In the genomic region with DNA sequence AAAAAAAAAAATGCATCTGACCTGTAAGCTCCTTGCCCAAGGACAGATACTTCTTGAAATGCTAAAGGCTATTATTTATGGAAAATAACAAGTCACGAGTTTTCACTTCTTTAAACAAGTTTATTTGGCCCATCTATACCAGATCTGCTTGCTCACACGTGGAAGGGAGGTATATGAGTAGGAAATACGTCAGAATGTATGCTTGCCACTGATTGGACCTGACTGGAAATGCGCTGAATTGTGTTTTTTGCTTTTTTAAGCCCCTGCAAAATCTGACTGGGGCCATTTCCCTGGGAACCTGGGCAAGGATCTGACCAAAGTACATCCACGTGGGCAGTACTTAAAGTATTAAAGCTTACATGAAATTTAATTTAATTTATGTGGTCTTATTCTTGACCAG, we compare ENCODE assay signal across 9 mouse cellular contexts. TPM values are rescaled to one million over a fixed set of nuclear protein-coding genes. Genes with fewer than 3 reads are reported as not detected.
A peak's percentile ranks its signal among the peaks of the same experiment; 100 is the strongest.
DNase-seq lines count a peak whose midpoint lies in the region; ATAC-seq and TF ChIP-seq lines count a peak whose summit lies in the region.
"Had no signal": no experiment of that assay in that cellular context is flagged by ENCODE, and none has a peak within 500 bp of the region (broad histone marks: within the 10 kb centered on the region; RNA-seq: fewer than 3 reads in every experiment).

No protein-coding gene starts in this region.

- H3K27ac ChIP-seq in heart, embryonic 15.5 days = peak overlapping the region; percentile 85; the same call in 1 of the 2 replicates
- peak overlapping the region; percentile 61 for H3K27ac ChIP-seq in MEL (ENCODE audit: control insufficient read depth, low read depth, low read length)
- no peak overlapping the region for H3K27ac ChIP-seq in forebrain, embryonic 16.5 days (ENCODE audit: low read length)
- H3K27ac ChIP-seq in liver, postnatal 0 days (ENCODE audit: low read depth) = peak overlapping the region; percentile 53; the same call in 1 of the 2 replicates

- H3K9me3 ChIP-seq in heart, embryonic 15.5 days (replicated peaks) = no peaks in the 10 kb centered on the region
- no peaks in the 10 kb centered on the region for H3K9me3 ChIP-seq in MEL (replicated peaks; ENCODE audit: insufficient read depth, low read length)
- no peaks in the 10 kb centered on the region for H3K9me3 ChIP-seq in forebrain, embryonic 16.5 days (ENCODE audit: control insufficient read depth, low read length)
- no peaks in the 10 kb centered on the region for H3K9me3 ChIP-seq in liver, postnatal 0 days (ENCODE audit: low read length)

- ATAC-seq in heart, embryonic 15.5 days (replicated peaks; ENCODE audit: insufficient number of reproducible peaks, insufficient read depth, low FRiP score, low read depth) = no peak
- ATAC-seq in forebrain, embryonic 16.5 days = no peak
- ATAC-seq in liver, postnatal 0 days = no peak

- no peaks in the 10 kb centered on the region for H3K27me3 ChIP-seq in heart, embryonic 15.5 days
- H3K27me3 ChIP-seq in MEL (ENCODE audit: control insufficient read depth in 1 of 2, insufficient read depth in 2 of 2, low read length in 2 of 2) = no peaks in the 10 kb centered on the region
- H3K27me3 ChIP-seq in forebrain, embryonic 16.5 days (replicated peaks; ENCODE audit: control insufficient read depth, insufficient read depth, low read length) = no peaks in the 10 kb centered on the region
- no peaks in the 10 kb centered on the region for H3K27me3 ChIP-seq in liver, postnatal 0 days (ENCODE audit: insufficient read depth, low read length)

- H3K4me1 ChIP-seq in heart, embryonic 15.5 days (replicated peaks) = peaks cover 13% of the 10 kb centered on the region
- peaks cover 2 to 5% of the 10 kb centered on the region in 2 experiments for H3K4me1 ChIP-seq in MEL (ENCODE audit: control insufficient read depth in 1 of 2, insufficient read depth in 2 of 2, low read length in 2 of 2)
- H3K4me1 ChIP-seq in forebrain, embryonic 16.5 days (replicated peaks; ENCODE audit: control insufficient read depth, insufficient read depth, low read length) = peaks cover 11% of the 10 kb centered on the region
- peaks cover 11% of the 10 kb centered on the region for H3K4me1 ChIP-seq in liver, postnatal 0 days (ENCODE audit: insufficient read depth)

- TF ChIP-seq POLR2A in MEL (IDR thresholded peaks at IDR 0.05; ENCODE audit: control insufficient read depth in 1 of 2, insufficient read depth in 1 of 2, low read depth in 1 of 2, low read length in 2 of 2, poor library complexity in 1 of 2) = peak in 1 of 2 experiments; percentile 48; a peak in 1 of 4 replicates

- DNase-seq in heart, postnatal 4 days = no peak
- peak; percentile 88 for DNase-seq in MEL (ENCODE audit: low read depth, low spot score)
- no peak for DNase-seq in liver, postnatal 0 days
- no peak for DNase-seq in cerebellum, postnatal 36 days
- DNase-seq in thymus, postnatal 4 days = no peak
- DNase-seq in left cerebral cortex, postnatal 36 days (ENCODE audit: low spot score in 2 of 2) = no peak

- H3K79me2 ChIP-seq in MEL (ENCODE audit: control insufficient read depth, insufficient read depth, low read length, poor library complexity) = peaks cover 3% of the 10 kb centered on the region; the same call in 1 of the 2 replicates

- H3K36me3 ChIP-seq in heart, embryonic 15.5 days = no peaks in the 10 kb centered on the region
- peaks cover 0 to 11% of the 10 kb centered on the region in 2 experiments; a peak in 2 of 4 replicates for H3K36me3 ChIP-seq in MEL (ENCODE audit: control insufficient read depth in 1 of 2, insufficient read depth in 2 of 2, low read length in 2 of 2)
- no peaks in the 10 kb centered on the region for H3K36me3 ChIP-seq in forebrain, embryonic 16.5 days (ENCODE audit: control insufficient read depth, insufficient read depth)
- H3K36me3 ChIP-seq in liver, postnatal 0 days (replicated peaks; ENCODE audit: insufficient read depth, low read length) = peaks cover 8% of the 10 kb centered on the region; the same call in 1 of the 2 replicates

- TF ChIP-seq EP300 in MEL (IDR thresholded peaks at IDR 0.05; ENCODE audit: low read depth in 1 of 2, low read length in 2 of 2) = no peak
- TF ChIP-seq EP300 in liver, postnatal 0 days (IDR thresholded peaks at IDR 0.05; ENCODE audit: low read depth) = no peak

- 52% methylated on average over 5 of the region's 5 CpGs for WGBS in heart, embryonic 15.5 days
- WGBS in forebrain, embryonic 16.5 days = 54% methylated on average over 5 of the region's 5 CpGs
- 53% methylated on average over 5 of the region's 5 CpGs for WGBS in liver, postnatal 0 days (ENCODE audit: insufficient replicate concordance)

- H3K4me2 ChIP-seq in heart, embryonic 15.5 days = peak overlapping the region; percentile 88
- peak overlapping the region; percentile 87 for H3K4me2 ChIP-seq in forebrain, embryonic 16.5 days (ENCODE audit: low read length)
- H3K4me2 ChIP-seq in liver, postnatal 0 days (ENCODE audit: low read depth, low read length) = peak overlapping the region; percentile 88

- no peak for TF ChIP-seq RAD21 in MEL (IDR thresholded peaks at IDR 0.05; ENCODE audit: low read depth, low read length)

- H3K9ac ChIP-seq in heart, embryonic 15.5 days = peak overlapping the region; percentile 56
- peak overlapping the region; percentile 68 for H3K9ac ChIP-seq in MEL (ENCODE audit: control insufficient read depth, low read depth, low read length, poor library complexity, severe bottlenecking)
- H3K9ac ChIP-seq in forebrain, embryonic 16.5 days (replicated peaks; ENCODE audit: low read depth, low read length) = no peak overlapping the region
- H3K9ac ChIP-seq in liver, postnatal 0 days (replicated peaks) = no peak overlapping the region

- intact Hi-C loops in left cerebral cortex, postnatal 36 days (cut with DNase I) = loop anchor here (5.0 kb wide), 1 partner anchor 33 kb away; a partner anchor contains a TSS

- H3K4me3 ChIP-seq in heart, embryonic 15.5 days = peak overlapping the region; percentile 83
- peak overlapping the region; percentile 65 to 80 for H3K4me3 ChIP-seq in MEL (ENCODE audit: control insufficient read depth in 1 of 2, insufficient read depth in 1 of 2, low read depth in 2 of 2, low read length in 2 of 2)
- peak overlapping the region; percentile 51 for H3K4me3 ChIP-seq in forebrain, embryonic 16.5 days (replicated peaks; ENCODE audit: low read length)
- peak overlapping the region; percentile 89; the same call in 1 of the 2 replicates for H3K4me3 ChIP-seq in liver, postnatal 0 days (ENCODE audit: low read depth, low read length)

- TF ChIP-seq CTCF in MEL (IDR thresholded peaks at IDR 0.05 in 2 of 3, conservative IDR thresholded peaks at IDR 0.05 in 1 of 3; ENCODE audit: control insufficient read depth in 1 of 3, insufficient read depth in 1 of 3, low read depth in 2 of 3, low read length in 3 of 3, poor library complexity in 1 of 3, severe bottlenecking in 1 of 3) = no peak
- no peak for TF ChIP-seq CTCF in liver, postnatal 0 days (IDR thresholded peaks at IDR 0.05; ENCODE audit: low read depth)

TF ChIP-seq in MEL, 35 proteins besides CTCF, POLR2A, EP300 and RAD21 (continues in another document):
- TF ChIP-seq CHD2 (IDR thresholded peaks at IDR 0.05; ENCODE audit: low read length) = no peak
- TF ChIP-seq MXI1 (IDR thresholded peaks at IDR 0.05; ENCODE audit: low read depth, low read length) = peak; percentile 85
- 0 out of 2 replicates have a peak, but pooled peaks have one; percentile 16 for TF ChIP-seq GATA1 (IDR thresholded peaks at IDR 0.05; ENCODE audit: low read depth, low read length)
- peak; percentile 94 for TF ChIP-seq MAX (IDR thresholded peaks at IDR 0.05; ENCODE audit: low read length)
- peak; percentile 67 for TF ChIP-seq NELFE (IDR thresholded peaks at IDR 0.05; ENCODE audit: low read depth, low read length)
- peak; percentile 74 for TF ChIP-seq ZNF384 (IDR thresholded peaks at IDR 0.05; ENCODE audit: low read depth, low read length)

RNA-seq across cellular contexts. Expression of a gene that starts 0.8 kb away (rescaled TPM):
- 5.8 and 6.2 TPM in 2 replicates for polyA plus RNA-seq in heart, embryonic 15.5 days (2015; fragmentation: Nextera tagmentation; extraction: Ambion mirVana)
- 1 to 10 TPM; 5.2 to 6.5 TPM for total RNA-seq in heart, postnatal 4 days (2021)
- 22.5 and 25.9 TPM in 2 replicates for total RNA-seq in MEL (2012; rRNA removed)
- 10 to 100 TPM in 1 of 2 experiments, 1 to 10 TPM in 1; 6.8 to 77.1 TPM for polyA plus RNA-seq in MEL (2012; ENCODE audit: insufficient read depth in 1 of 2, insufficient read length in 2 of 2, low read depth in 1 of 2, low replicate concordance in 2 of 2, missing spikeins in 1 of 2)
- polyA plus RNA-seq in forebrain, embryonic 16.5 days (2015; fragmentation: Nextera tagmentation; extraction: Ambion mirVana) = 7.8 and 10.1 TPM in 2 replicates
- 12.2 and 14.6 TPM in 2 replicates for polyA plus RNA-seq in liver, postnatal 0 days (2015; fragmentation: Nextera tagmentation; extraction: Ambion mirVana)
- total RNA-seq in left cerebral cortex, postnatal 36 days (2021) = 10 to 100 TPM; 45.3 to 50.6 TPM

RNA-seq across cellular contexts. Expression of a gene that starts 14.3 kb away (rescaled TPM):
- 11.7 and 14.9 TPM in 2 replicates for polyA plus RNA-seq in heart, embryonic 15.5 days (2015; fragmentation: Nextera tagmentation; extraction: Ambion mirVana)
- total RNA-seq in heart, postnatal 4 days (2021) = 10 to 100 TPM; 13.7 to 14.6 TPM
- total RNA-seq in MEL (2012; rRNA removed) = 0.27 TPM in 1 of 2 replicates, not detected in the other
- under 1 TPM in 1 of 2 experiments, not detected in 1; 0.07 TPM for polyA plus RNA-seq in MEL (2012; ENCODE audit: insufficient read depth in 1 of 2, insufficient read length in 2 of 2, low read depth in 1 of 2, low replicate concordance in 2 of 2, missing spikeins in 1 of 2)
- polyA plus RNA-seq in forebrain, embryonic 16.5 days (2015; fragmentation: Nextera tagmentation; extraction: Ambion mirVana) = 4.1 and 5.1 TPM in 2 replicates
- polyA plus RNA-seq in liver, postnatal 0 days (2015; fragmentation: Nextera tagmentation; extraction: Ambion mirVana) = 14.6 and 19.2 TPM in 2 replicates
- 10 to 100 TPM; 54.4 to 54.6 TPM for total RNA-seq in left cerebral cortex, postnatal 36 days (2021)

RNA-seq across cellular contexts. Expression of a gene that starts 31.4 kb away (rescaled TPM):
- polyA plus RNA-seq in heart, embryonic 15.5 days (2015; fragmentation: Nextera tagmentation; extraction: Ambion mirVana) = 17.3 and 25.2 TPM in 2 replicates
- total RNA-seq in heart, postnatal 4 days (2021) = 10 to 100 TPM; 24.7 to 25.2 TPM
- total RNA-seq in MEL (2012; rRNA removed) = 65.3 and 72.3 TPM in 2 replicates
- 10 to 100 TPM in 1 of 2 experiments, not detected in 1; 50.0 TPM for polyA plus RNA-seq in MEL (2012; ENCODE audit: insufficient read depth in 1 of 2, insufficient read length in 2 of 2, low read depth in 1 of 2, low replicate concordance in 2 of 2, missing spikeins in 1 of 2)
- 60.2 and 61.9 TPM in 2 replicates for polyA plus RNA-seq in forebrain, embryonic 16.5 days (2015; fragmentation: Nextera tagmentation; extraction: Ambion mirVana)
- 20.0 and 21.2 TPM in 2 replicates for polyA plus RNA-seq in liver, postnatal 0 days (2015; fragmentation: Nextera tagmentation; extraction: Ambion mirVana)
- 10 to 100 TPM; 39.5 to 40.5 TPM for total RNA-seq in left cerebral cortex, postnatal 36 days (2021)

RNA-seq across cellular contexts. Expression of a gene that starts 32.3 kb away (rescaled TPM):
- polyA plus RNA-seq in heart, embryonic 15.5 days (2015; fragmentation: Nextera tagmentation; extraction: Ambion mirVana) = 6.2 and 7.0 TPM in 2 replicates
- total RNA-seq in heart, postnatal 4 days (2021) = 1 to 10 TPM; 2.9 to 3.3 TPM
- total RNA-seq in MEL (2012; rRNA removed) = 0.23 and 0.39 TPM in 2 replicates
- polyA plus RNA-seq in MEL (2012; ENCODE audit: insufficient read depth in 1 of 2, insufficient read length in 2 of 2, low read depth in 1 of 2, low replicate concordance in 2 of 2, missing spikeins in 1 of 2) = not detected
- polyA plus RNA-seq in forebrain, embryonic 16.5 days (2015; fragmentation: Nextera tagmentation; extraction: Ambion mirVana) = 7.5 and 9.6 TPM in 2 replicates
- polyA plus RNA-seq in liver, postnatal 0 days (2015; fragmentation: Nextera tagmentation; extraction: Ambion mirVana) = 0.58 and 0.60 TPM in 2 replicates
- 10 to 100 TPM; 48.5 to 51.5 TPM for total RNA-seq in left cerebral cortex, postnatal 36 days (2021)
- total RNA-seq: ES-E14 had no signal

Comparison
In these comparisons a context has a peak if more than half of its experiments do, and no peak if none do; other contexts are left out.
1. H3K9ac ChIP-seq: peak in heart, embryonic 15.5 days (single experiment) and MEL (single experiment); none in forebrain, embryonic 16.5 days (single experiment) and liver, postnatal 0 days (single experiment).
2. Peak in every context shown above with its lines, with median percentiles within 50 percentile points of each other: H3K4me2 ChIP-seq and H3K4me3 ChIP-seq.